10 mouse cellular contexts compared by ENCODE assay signal in genomic region chr16:22531834-22532233, GRCm38 (mm10).
DNase-seq lines count a peak whose midpoint lies in the region; ATAC-seq lines count a peak whose summit lies in the region.
"Had no signal": no experiment of that assay in that cellular context is flagged by ENCODE, and none has a peak within 500 bp of the region (broad histone marks: within the 10 kb centered on the region; RNA-seq: fewer than 3 reads in every experiment).

No protein-coding gene starts in this region.

- 79% methylated on average over 6 of the region's 6 CpGs for WGBS in heart, embryonic 11.5 days (ENCODE audit: insufficient replicate concordance)
- WGBS in midbrain, embryonic 13.5 days = 89% methylated on average over 6 of the region's 6 CpGs

- no peak overlapping the region for H3K4me3 ChIP-seq in heart, embryonic 11.5 days (ENCODE audit: low read depth, low read length)
- no peak overlapping the region for H3K4me3 ChIP-seq in midbrain, embryonic 13.5 days (replicated peaks)
- H3K4me3 ChIP-seq: liver, embryonic 13.5 days had no signal

- 0 out of 2 replicates have a peak, but pooled peaks cover 3% of the 10 kb centered on the region for H3K27me3 ChIP-seq in heart, embryonic 11.5 days (ENCODE audit: control insufficient read depth, insufficient read depth, low read length)
- H3K27me3 ChIP-seq in midbrain, embryonic 13.5 days = no peaks in the 10 kb centered on the region
- H3K27me3 ChIP-seq: liver, embryonic 13.5 days had no signal

- ATAC-seq in heart, embryonic 11.5 days (replicated peaks; ENCODE audit: insufficient number of reproducible peaks, low FRiP score, low TSS enrichment) = no peak
- ATAC-seq in midbrain, embryonic 13.5 days = no peak

- peaks cover 7% of the 10 kb centered on the region for H3K4me1 ChIP-seq in heart, embryonic 11.5 days (ENCODE audit: control insufficient read depth, insufficient read depth, low read length)
- H3K4me1 ChIP-seq in midbrain, embryonic 13.5 days (replicated peaks) = 0 out of 2 replicates have a peak, but pooled peaks cover 5% of the 10 kb centered on the region
- H3K4me1 ChIP-seq: liver, embryonic 13.5 days had no signal

- no peaks in the 10 kb centered on the region for H3K9me3 ChIP-seq in heart, embryonic 11.5 days (replicated peaks; ENCODE audit: control insufficient read depth, low read length)
- H3K9me3 ChIP-seq in midbrain, embryonic 13.5 days = no peaks in the 10 kb centered on the region
- H3K9me3 ChIP-seq: liver, embryonic 13.5 days had no signal

- DNase-seq in heart, adult 8-10 months (ENCODE audit: low spot score) = peak; percentile 32
- DNase-seq in ZHBTc4 (ENCODE audit: low read depth, low spot score) = peak; percentile 3
- peak; percentile 55 to 56 for DNase-seq in cerebellum, postnatal 14 days
- peak; percentile 30 for DNase-seq in kidney, postnatal 10 days
- no peak for DNase-seq in spleen, postnatal 10 days (ENCODE audit: low spot score in 2 of 2)
- DNase-seq: liver, embryonic 13.5 days; thymus, adult 2 months had no signal

- H3K27ac ChIP-seq in heart, embryonic 11.5 days (ENCODE audit: low read depth, low read length) = no peak overlapping the region
- no peak overlapping the region for H3K27ac ChIP-seq in midbrain, embryonic 13.5 days
- H3K27ac ChIP-seq: liver, embryonic 13.5 days had no signal

- no peak overlapping the region for H3K4me2 ChIP-seq in heart, embryonic 11.5 days
- H3K4me2 ChIP-seq in midbrain, embryonic 13.5 days (replicated peaks) = no peak overlapping the region
- H3K4me2 ChIP-seq: liver, embryonic 13.5 days; midbrain, embryonic 11.5 days had no signal

- H3K9ac ChIP-seq in heart, embryonic 11.5 days (ENCODE audit: low read depth, low read length) = no peak overlapping the region
- H3K9ac ChIP-seq in midbrain, embryonic 13.5 days (replicated peaks) = no peak overlapping the region
- H3K9ac ChIP-seq: liver, embryonic 13.5 days had no signal

- no peaks in the 10 kb centered on the region for H3K36me3 ChIP-seq in heart, embryonic 11.5 days (ENCODE audit: control insufficient read depth, insufficient read depth, low read length)
- no peaks in the 10 kb centered on the region for H3K36me3 ChIP-seq in midbrain, embryonic 13.5 days
- H3K36me3 ChIP-seq: liver, embryonic 13.5 days had no signal

Comparison
In these comparisons a context has a peak if more than half of its experiments do, and no peak if none do; other contexts are left out.
1. DNase-seq: peak in heart, adult 8-10 months (single experiment), ZHBTc4 (single experiment), cerebellum, postnatal 14 days (2 of 2) and kidney, postnatal 10 days (single experiment); none in spleen, postnatal 10 days (0 of 2).